Mouse (Mus musculus): ENCODE data around the gene Cycs. TPM values are rescaled to one million over a fixed set of nuclear protein-coding genes. Genes with fewer than 3 reads are reported as not detected.

Gene Cycs
- total RNA-seq (2014; rRNA removed) (37.0 and 46.2 TPM in 2 replicates), polyA plus RNA-seq (2015; fragmentation: Nextera tagmentation; extraction: Ambion mirVana) (82.3 and 83.3 TPM in 2 replicates)

- under 1% methylated on average over 78 of the region's 78 CpGs for WGBS
- peak within 1 kb of the TSS; percentile 66 for H3K4me2 ChIP-seq (ENCODE audit: low read depth, low read length, poor library complexity, severe bottlenecking)
- TF ChIP-seq CTCF (IDR thresholded peaks at IDR 0.05) = peak; percentile 68
- H3K4me3 ChIP-seq (ENCODE audit: low read depth, low read length) = peak within 1 kb of the TSS; percentile 78
- no peaks in the 10 kb centered on the region for H3K36me3 ChIP-seq (ENCODE audit: insufficient read depth, low read length)
- peak within 1 kb of the TSS; percentile 93 for H3K27ac ChIP-seq (ENCODE audit: low read depth, low read length)
- H3K9me3 ChIP-seq (ENCODE audit: low read length) = no peaks in the 10 kb centered on the region
- DNase-seq (ENCODE audit: low spot score) = peak; percentile 100
- H3K9ac ChIP-seq (replicated peaks; ENCODE audit: low read length, poor library complexity, severe bottlenecking) = peak within 1 kb of the TSS; percentile 89
- ATAC-seq (ENCODE audit: low FRiP score) = peak; percentile 98
- H3K27me3 ChIP-seq (ENCODE audit: insufficient read depth, low read length) = no peaks in the 10 kb centered on the region
- 0 out of 2 replicates have a peak, but pooled peaks cover 6% of the 10 kb centered on the region for H3K4me1 ChIP-seq (ENCODE audit: insufficient read depth, low read length)
Measured at GRCm38 (mm10) chr6:50566141-50566996, at the start of gene Cycs. Cycs (minus strand) TSS chr6:50566538.

- Histone ChIP-seq H3K27ac (ENCODE audit: low read depth, low read length) (no peak overlapping the region), H3K9me3 (ENCODE audit: low read length) (no peaks in the 10 kb centered on the region), H3K4me2 (ENCODE audit: low read depth, low read length, poor library complexity, severe bottlenecking) (no peak overlapping the region), H3K9ac (replicated peaks; ENCODE audit: low read length, poor library complexity, severe bottlenecking) (no peak overlapping the region), H3K4me1 (ENCODE audit: insufficient read depth, low read length) (no peaks in the 10 kb centered on the region), H3K27me3 (ENCODE audit: insufficient read depth, low read length) (no peaks in the 10 kb centered on the region), H3K4me3 (ENCODE audit: low read depth, low read length) (no peak overlapping the region), H3K36me3 (ENCODE audit: insufficient read depth, low read length) (no peaks in the 10 kb centered on the region)
- no peak for DNase-seq (ENCODE audit: low spot score)
- TF ChIP-seq CTCF (IDR thresholded peaks at IDR 0.05) = peak; percentile 67
- WGBS = 35% methylated on average over 4 of the region's 4 CpGs
- no peak for ATAC-seq (ENCODE audit: low FRiP score)
Measured at GRCm38 (mm10) chr6:50601620-50602019, 35.3 kb upstream of the Cycs start.

DNA sequence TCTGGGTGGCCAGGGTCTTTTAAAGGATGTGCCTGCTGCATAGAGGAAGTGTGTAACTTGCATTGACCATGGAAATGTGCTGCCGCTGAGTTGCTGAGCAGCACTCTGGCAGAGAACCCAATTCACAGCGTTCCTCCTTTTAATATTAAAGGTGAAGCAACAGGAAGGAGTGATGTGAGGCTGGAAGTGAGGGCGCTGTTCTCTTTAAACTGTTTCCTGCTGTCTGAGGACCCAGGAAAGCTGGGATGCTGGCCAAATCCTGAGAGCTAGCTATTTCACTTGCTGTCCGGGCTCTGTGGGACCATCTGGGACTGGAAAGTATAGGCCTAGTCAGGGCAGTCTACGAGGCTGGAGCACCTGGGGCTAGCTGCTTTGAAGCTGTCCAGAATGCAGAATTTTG is 32.2 kb upstream of the Cycs start:
- H3K4me1 ChIP-seq (ENCODE audit: insufficient read depth, low read length) = no peaks in the 10 kb centered on the region
- TF ChIP-seq CTCF (IDR thresholded peaks at IDR 0.05) = no peak
- no peak overlapping the region for H3K9ac ChIP-seq (replicated peaks; ENCODE audit: low read length, poor library complexity, severe bottlenecking)
- ATAC-seq (ENCODE audit: low FRiP score) = no peak
- 61% methylated on average over 5 of the region's 5 CpGs for WGBS
- H3K4me2 ChIP-seq (ENCODE audit: low read depth, low read length, poor library complexity, severe bottlenecking) = no peak overlapping the region
- H3K9me3 ChIP-seq (ENCODE audit: low read length) = no peaks in the 10 kb centered on the region
- H3K27ac ChIP-seq (ENCODE audit: low read depth, low read length) = no peak overlapping the region
- H3K4me3 ChIP-seq (ENCODE audit: low read depth, low read length) = no peak overlapping the region
- H3K36me3 ChIP-seq (ENCODE audit: insufficient read depth, low read length) = no peaks in the 10 kb centered on the region
- no peaks in the 10 kb centered on the region for H3K27me3 ChIP-seq (ENCODE audit: insufficient read depth, low read length)
- peak; percentile 70 for DNase-seq (ENCODE audit: low spot score)

GRCm38 (mm10) chr6:50596301-50597211 is 30.2 kb upstream of the Cycs start, which contains the start of gene 4921507P07Rik:
4921507P07Rik (minus strand) TSS chr6:50596632.
- TF ChIP-seq CTCF (IDR thresholded peaks at IDR 0.05) = peak; percentile 89

GRCm38 (mm10) chr6:50594372-50594771 is 28.0 kb upstream of the Cycs start:
- H3K27ac ChIP-seq (ENCODE audit: low read depth, low read length) = no peak overlapping the region
- H3K27me3 ChIP-seq (ENCODE audit: insufficient read depth, low read length) = no peaks in the 10 kb centered on the region
- H3K4me3 ChIP-seq (ENCODE audit: low read depth, low read length) = no peak overlapping the region
- peak; percentile 48 for TF ChIP-seq CTCF (IDR thresholded peaks at IDR 0.05)
- no peaks in the 10 kb centered on the region for H3K36me3 ChIP-seq (ENCODE audit: insufficient read depth, low read length)
- no peaks in the 10 kb centered on the region for H3K9me3 ChIP-seq (ENCODE audit: low read length)
- DNase-seq (ENCODE audit: low spot score) = no peak
- no peak overlapping the region for H3K4me2 ChIP-seq (ENCODE audit: low read depth, low read length, poor library complexity, severe bottlenecking)
- no peaks in the 10 kb centered on the region for H3K4me1 ChIP-seq (ENCODE audit: insufficient read depth, low read length)
- no peak for ATAC-seq (ENCODE audit: low FRiP score)
- no peak overlapping the region for H3K9ac ChIP-seq (replicated peaks; ENCODE audit: low read length, poor library complexity, severe bottlenecking)
- 80% methylated on average over 2 of the region's 2 CpGs for WGBS

More at GRCm38 (mm10) chr6:50596301-50597211, 30.2 kb upstream of the Cycs start, which contains the start of gene 4921507P07Rik:
- ATAC-seq (ENCODE audit: low FRiP score) (peak; percentile 92), DNase-seq (ENCODE audit: low spot score) (peak; percentile 95)
- 0% methylated on average over 56 of the region's 62 CpGs for WGBS
- Histone ChIP-seq H3K4me2 (ENCODE audit: low read depth, low read length, poor library complexity, severe bottlenecking) (peak within 1 kb of the TSS; percentile 86), H3K4me3 (ENCODE audit: low read depth, low read length) (peak within 1 kb of the TSS; percentile 56), H3K4me1 (ENCODE audit: insufficient read depth, low read length) (no peaks in the 10 kb centered on the region), H3K36me3 (ENCODE audit: insufficient read depth, low read length) (no peaks in the 10 kb centered on the region), H3K27ac (ENCODE audit: low read depth, low read length) (peak within 1 kb of the TSS; percentile 69), H3K27me3 (ENCODE audit: insufficient read depth, low read length) (no peaks in the 10 kb centered on the region), H3K9ac (replicated peaks; ENCODE audit: low read length, poor library complexity, severe bottlenecking) (peak within 1 kb of the TSS; percentile 70), H3K9me3 (ENCODE audit: low read length) (no peaks in the 10 kb centered on the region)

Data from midbrain, postnatal 0 days (tissue).